Mouse (Mus musculus) adrenal gland (tissue): ENCODE measurements around the gene Olfr195.
"Not testable (repeated sequence)": the region's sequence is repeated elsewhere in the genome, so short reads cannot be mapped to it uniquely, and the experiment has no call there.

Experiments
- intact Hi-C: fragments of 180-260 bp; cut with DNase I; formaldehyde crosslinking; loops from one replicate; pipeline ENCODE4 v1.15.1; 2025
- long read RNA-seq, 2 experiments: library from polyadenylated mRNA; unstranded; transcript quantifications; one replicate each; pipeline ENCODE4 v2.0.0; 2020; ENCODE audit warnings: borderline replicate concordance in 1 of 2; ENCODE audit not compliant: insufficient replicate concordance in 1 of 2

The Olfr195 gene
- long read RNA-seq, experiment 1: 0 reads
- long read RNA-seq, experiment 2: 0 reads

GRCm38 (mm10) chr16:59146746-59147145 is at the start of gene Olfr195:
Gene Olfr195 (plus strand): TSS chr16:59147046.
- intact Hi-C loops: no loop called here

- intact Hi-C loops: no loop called here
These were observed 41.5 kb upstream of the Olfr195 start for GRCm38 (mm10) chr16:59105312-59105711.

- intact Hi-C loops: not testable (repeated sequence)
These were observed 38.3 kb upstream of the Olfr195 start for GRCm38 (mm10) chr16:59108522-59108921.

- intact Hi-C loops: no loop called here
These were observed 35.1 kb upstream of the Olfr195 start, which contains the start of gene Olfr193 for GRCm38 (mm10) chr16:59111781-59112180. Gene Olfr193 (minus strand): TSS chr16:59111881.

- intact Hi-C loops: no loop called here
These were observed 25.9 kb upstream of the Olfr195 start, which contains the start of gene Olfr194 for GRCm38 (mm10) chr16:59120969-59121368. Gene Olfr194 (minus strand): TSS chr16:59121069.

GRCm38 (mm10) chr16:59130740-59131139 is 16.1 kb upstream of the Olfr195 start:
- intact Hi-C loops: no loop called here

GRCm38 (mm10) chr16:59141105-59141504 is 5.7 kb upstream of the Olfr195 start:
- intact Hi-C loops: no loop called here

GRCm38 (mm10) chr16:59151996-59152395 is 5.2 kb downstream of the Olfr195 start:
- intact Hi-C loops: no loop called here

GRCm38 (mm10) chr16:59170354-59170753 is 23.5 kb downstream of the Olfr195 start, which contains the start of gene Olfr196:
Gene Olfr196 (minus strand): TSS chr16:59170454.
- intact Hi-C loops: no loop called here
